Mouse (Mus musculus): ENCODE results near the gene Rrp1b. TPM values are rescaled to one million over a fixed set of nuclear protein-coding genes. Genes with fewer than 3 reads are reported as not detected.
A peak's percentile ranks its signal among the peaks of the same experiment; 100 is the strongest.

The Rrp1b gene
- total and polyA plus RNA-seq, 2 experiments from 2014 or later: 14.8 to 59.7 TPM

GRCm38 (mm10) chr17:32046541-32046940, 10.6 kb downstream of the Rrp1b start:
- no peaks in the 10 kb centered on the region for H3K27me3 ChIP-seq (ENCODE audit: control insufficient read depth, insufficient read depth, low read length)
- no peak for ATAC-seq (ENCODE audit: insufficient read depth, low read depth)
- H3K9me3 ChIP-seq (replicated peaks; ENCODE audit: control insufficient read depth, low read length): no peaks in the 10 kb centered on the region
- TF ChIP-seq EP300 (IDR thresholded peaks at IDR 0.05; ENCODE audit: low read depth) (no peak), CTCF (IDR thresholded peaks at IDR 0.05; ENCODE audit: low read depth) (no peak)
- no peak overlapping the region for H3K9ac ChIP-seq (replicated peaks; ENCODE audit: low read depth, low read length)
- H3K4me2 ChIP-seq (ENCODE audit: low read depth, low read length): no peak overlapping the region
- peaks cover 31% of the 10 kb centered on the region for H3K36me3 ChIP-seq (replicated peaks; ENCODE audit: control insufficient read depth, insufficient read depth, low read length)
- H3K4me1 ChIP-seq (ENCODE audit: control insufficient read depth, insufficient read depth): no peaks in the 10 kb centered on the region
- no peak overlapping the region for H3K27ac ChIP-seq (ENCODE audit: low read depth)
- no peak for DNase-seq (ENCODE audit: low spot score)
- WGBS: 82% methylated on average over 5 of the region's 5 CpGs
- H3K4me3 ChIP-seq (ENCODE audit: low read depth, low read length): no peak overlapping the region

- Histone ChIP-seq H3K27me3 (ENCODE audit: control insufficient read depth, insufficient read depth, low read length) (no peaks in the 10 kb centered on the region), H3K4me1 (ENCODE audit: control insufficient read depth, insufficient read depth) (peaks cover 6% of the 10 kb centered on the region; the same call in 1 of the 2 replicates), H3K9me3 (replicated peaks; ENCODE audit: control insufficient read depth, low read length) (no peaks in the 10 kb centered on the region), H3K36me3 (replicated peaks; ENCODE audit: control insufficient read depth, insufficient read depth, low read length) (peaks cover 47% of the 10 kb centered on the region), H3K9ac (replicated peaks; ENCODE audit: low read depth, low read length) (no peak overlapping the region), H3K27ac (ENCODE audit: low read depth) (no peak overlapping the region), H3K4me2 (ENCODE audit: low read depth, low read length) (no peak overlapping the region), H3K4me3 (ENCODE audit: low read depth, low read length) (no peak overlapping the region)
- ATAC-seq (ENCODE audit: insufficient read depth, low read depth) (no peak), DNase-seq (ENCODE audit: low spot score) (no peak)
- TF ChIP-seq EP300 (IDR thresholded peaks at IDR 0.05; ENCODE audit: low read depth) (no peak), CTCF (IDR thresholded peaks at IDR 0.05; ENCODE audit: low read depth) (no peak)
- 88% methylated on average over 5 of the region's 5 CpGs for WGBS
These were observed 12.5 kb downstream of the Rrp1b start for GRCm38 (mm10) chr17:32048351-32048750.

GRCm38 (mm10) chr17:32049914-32050313, 14.0 kb downstream of the Rrp1b start:
- no peak overlapping the region for H3K4me2 ChIP-seq (ENCODE audit: low read depth, low read length)
- H3K27me3 ChIP-seq (ENCODE audit: control insufficient read depth, insufficient read depth, low read length): no peaks in the 10 kb centered on the region
- H3K27ac ChIP-seq (ENCODE audit: low read depth): no peak overlapping the region
- 77% methylated on average over 4 of the region's 4 CpGs for WGBS
- H3K9me3 ChIP-seq (replicated peaks; ENCODE audit: control insufficient read depth, low read length): no peaks in the 10 kb centered on the region
- no peak for ATAC-seq (ENCODE audit: insufficient read depth, low read depth)
- peaks cover 61% of the 10 kb centered on the region for H3K36me3 ChIP-seq (replicated peaks; ENCODE audit: control insufficient read depth, insufficient read depth, low read length)
- peaks cover 6% of the 10 kb centered on the region; the same call in 1 of the 2 replicates for H3K4me1 ChIP-seq (ENCODE audit: control insufficient read depth, insufficient read depth)
- no peak overlapping the region for H3K9ac ChIP-seq (replicated peaks; ENCODE audit: low read depth, low read length)
- no peak overlapping the region for H3K4me3 ChIP-seq (ENCODE audit: low read depth, low read length)
- no peak for TF ChIP-seq EP300 (IDR thresholded peaks at IDR 0.05; ENCODE audit: low read depth)
- TF ChIP-seq CTCF (IDR thresholded peaks at IDR 0.05; ENCODE audit: low read depth): no peak
- no peak for DNase-seq (ENCODE audit: low spot score)

GRCm38 (mm10) chr17:32050609-32051008, 14.7 kb downstream of the Rrp1b start:
- TF ChIP-seq EP300 (IDR thresholded peaks at IDR 0.05; ENCODE audit: low read depth) (no peak), CTCF (IDR thresholded peaks at IDR 0.05; ENCODE audit: low read depth) (no peak)
- Histone ChIP-seq H3K4me3 (ENCODE audit: low read depth, low read length) (no peak overlapping the region), H3K27ac (ENCODE audit: low read depth) (no peak overlapping the region), H3K4me2 (ENCODE audit: low read depth, low read length) (no peak overlapping the region), H3K9ac (replicated peaks; ENCODE audit: low read depth, low read length) (no peak overlapping the region), H3K36me3 (replicated peaks; ENCODE audit: control insufficient read depth, insufficient read depth, low read length) (peaks cover 68% of the 10 kb centered on the region), H3K4me1 (ENCODE audit: control insufficient read depth, insufficient read depth) (peaks cover 6% of the 10 kb centered on the region; the same call in 1 of the 2 replicates), H3K9me3 (replicated peaks; ENCODE audit: control insufficient read depth, low read length) (no peaks in the 10 kb centered on the region), H3K27me3 (ENCODE audit: control insufficient read depth, insufficient read depth, low read length) (no peaks in the 10 kb centered on the region)
- 87% methylated on average over 6 of the region's 6 CpGs for WGBS
- no peak for DNase-seq (ENCODE audit: low spot score)
- no peak for ATAC-seq (ENCODE audit: insufficient read depth, low read depth)

GRCm38 (mm10) chr17:32052237-32053080, 16.6 kb downstream of the Rrp1b start:
- TF ChIP-seq CTCF (IDR thresholded peaks at IDR 0.05; ENCODE audit: low read depth): no peak
- no peak for TF ChIP-seq EP300 (IDR thresholded peaks at IDR 0.05; ENCODE audit: low read depth)
- H3K9ac ChIP-seq (replicated peaks; ENCODE audit: low read depth, low read length): no peak overlapping the region; the same call in 1 of the 2 replicates
- H3K27ac ChIP-seq (ENCODE audit: low read depth): no peak overlapping the region
- no peaks in the 10 kb centered on the region for H3K9me3 ChIP-seq (replicated peaks; ENCODE audit: control insufficient read depth, low read length)
- ATAC-seq (ENCODE audit: insufficient read depth, low read depth): no peak
- H3K4me1 ChIP-seq (ENCODE audit: control insufficient read depth, insufficient read depth): peaks cover 6% of the 10 kb centered on the region; the same call in 1 of the 2 replicates
- DNase-seq (ENCODE audit: low spot score): peak; percentile 28
- H3K27me3 ChIP-seq (ENCODE audit: control insufficient read depth, insufficient read depth, low read length): no peaks in the 10 kb centered on the region
- H3K36me3 ChIP-seq (replicated peaks; ENCODE audit: control insufficient read depth, insufficient read depth, low read length): peaks cover 85% of the 10 kb centered on the region
- H3K4me2 ChIP-seq (ENCODE audit: low read depth, low read length): no peak overlapping the region
- H3K4me3 ChIP-seq (ENCODE audit: low read depth, low read length): no peak overlapping the region
- WGBS: 39% methylated on average over 5 of the region's 5 CpGs

Measured in heart, postnatal 0 days (tissue).